22 mouse cellular contexts compared by ENCODE assay signal in the genomic region with DNA sequence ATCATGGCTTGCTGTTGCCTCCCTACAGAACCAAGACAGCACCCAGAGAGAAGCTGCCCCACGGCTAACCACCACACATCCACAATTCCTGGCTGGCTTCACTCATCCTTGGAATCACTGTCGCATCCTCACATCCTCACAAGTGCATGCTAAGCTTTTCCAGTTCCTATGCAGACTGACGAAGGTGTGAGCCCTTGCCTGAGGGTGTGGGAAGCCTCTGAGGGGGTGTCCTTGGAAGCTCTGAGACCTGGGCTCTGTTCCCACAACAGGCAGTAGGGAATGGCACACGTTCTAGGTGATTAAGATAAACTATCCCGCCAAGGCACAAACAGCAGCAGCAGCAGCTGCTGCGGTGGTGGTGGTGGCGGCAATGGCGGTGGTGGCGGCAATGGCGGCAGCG.
DNase-seq lines count a peak whose midpoint lies in the region; ATAC-seq and TF ChIP-seq lines count a peak whose summit lies in the region.
"Had no signal": no experiment of that assay in that cellular context is flagged by ENCODE, and none has a peak within 500 bp of the region (broad histone marks: within the 10 kb centered on the region; RNA-seq: fewer than 3 reads in every experiment).

No protein-coding gene starts in this region.

- ATAC-seq in frontal cortex, adult (ENCODE audit: low TSS enrichment): peak; percentile 56
- no peak for ATAC-seq in hindbrain, embryonic 14.5 days (ENCODE audit: low FRiP score)
- ATAC-seq: CD4-positive, CD25-positive, alpha-beta regulatory T cell, adult 4 months; forebrain, embryonic 16.5 days; intestine, embryonic 15.5 days; Patski had no signal

- no peak for DNase-seq in frontal cortex, postnatal 25 days (ENCODE audit: low spot score in 2 of 2)
- no peak for DNase-seq in hindbrain, embryonic 10.5 days (ENCODE audit: low spot score)
- no peak for DNase-seq in hindbrain, embryonic 14.5 days (ENCODE audit: low spot score)
- peak; percentile 74 for DNase-seq in brain, adult 2 months (ENCODE audit: low read depth, low spot score)
- DNase-seq in urinary bladder, postnatal 36 days (ENCODE audit: low spot score in 2 of 2): no peak
- DNase-seq: adrenal gland, adult 8-10 months; B cell, adult 2 months; cerebellum, adult 18-20 months; cerebellum, adult 9-11 months; cerebellum, postnatal 36 days; gastrocnemius, postnatal 25 days; heart, postnatal 10 days; heart, postnatal 4 days had no signal

- 87% methylated on average over 11 of the region's 11 CpGs for WGBS in hindbrain, embryonic 10.5 days
- 93% methylated on average over 11 of the region's 11 CpGs for WGBS in hindbrain, embryonic 14.5 days

- H3K4me1 ChIP-seq in hindbrain, embryonic 10.5 days (replicated peaks): peaks cover 17% of the 10 kb centered on the region
- H3K4me1 ChIP-seq in hindbrain, embryonic 14.5 days (replicated peaks; ENCODE audit: control insufficient read depth, insufficient read depth, low read length): 0 out of 2 replicates have a peak, but pooled peaks cover 8% of the 10 kb centered on the region
- H3K4me1 ChIP-seq in E14TG2a.4 (replicated peaks; ENCODE audit: low read depth, low read length): no peaks in the 10 kb centered on the region; the same call in 1 of the 2 replicates

- H3K9me3 ChIP-seq in hindbrain, embryonic 10.5 days: no peaks in the 10 kb centered on the region
- H3K9me3 ChIP-seq in hindbrain, embryonic 14.5 days (ENCODE audit: control insufficient read depth, low read length): no peaks in the 10 kb centered on the region
- no peaks in the 10 kb centered on the region for H3K9me3 ChIP-seq in E14TG2a.4 (ENCODE audit: low read length)
- H3K9me3 ChIP-seq: embryonic facial prominence, embryonic 13.5 days; forebrain, embryonic 12.5 days; hindbrain, embryonic 13.5 days; intestine, embryonic 15.5 days had no signal

- TF ChIP-seq CTCF in E14TG2a.4 (conservative IDR thresholded peaks at IDR 0.05; ENCODE audit: low read length): no peak

- no peak overlapping the region for H3K4me2 ChIP-seq in hindbrain, embryonic 14.5 days (replicated peaks)
- H3K4me2 ChIP-seq: embryonic facial prominence, embryonic 13.5 days; forebrain, embryonic 12.5 days; hindbrain, embryonic 13.5 days; intestine, embryonic 15.5 days had no signal

- H3K27ac ChIP-seq in hindbrain, embryonic 10.5 days: peak overlapping the region; percentile 40
- H3K27ac ChIP-seq in hindbrain, embryonic 14.5 days: no peak overlapping the region
- H3K27ac ChIP-seq: embryonic facial prominence, embryonic 13.5 days; forebrain, embryonic 12.5 days; hindbrain, embryonic 13.5 days; intestine, embryonic 15.5 days had no signal

- H3K4me3 ChIP-seq in hindbrain, embryonic 10.5 days: no peak overlapping the region
- no peak overlapping the region for H3K4me3 ChIP-seq in hindbrain, embryonic 14.5 days (replicated peaks; ENCODE audit: low read length)
- peak overlapping the region; percentile 35; the same call in 1 of the 2 replicates for H3K4me3 ChIP-seq in E14TG2a.4 (replicated peaks; ENCODE audit: low read length)
- H3K4me3 ChIP-seq: embryonic facial prominence, embryonic 13.5 days; forebrain, embryonic 12.5 days; hindbrain, embryonic 13.5 days; intestine, embryonic 15.5 days had no signal

- H3K36me3 ChIP-seq in hindbrain, embryonic 10.5 days: 0 out of 2 replicates have a peak, but pooled peaks cover 5% of the 10 kb centered on the region
- H3K36me3 ChIP-seq in hindbrain, embryonic 14.5 days (replicated peaks; ENCODE audit: control insufficient read depth, insufficient read depth): no peaks in the 10 kb centered on the region
- no peaks in the 10 kb centered on the region for H3K36me3 ChIP-seq in E14TG2a.4 (ENCODE audit: insufficient read depth, low read length)
- H3K36me3 ChIP-seq: embryonic facial prominence, embryonic 13.5 days; forebrain, embryonic 12.5 days; hindbrain, embryonic 13.5 days; intestine, embryonic 15.5 days had no signal

- no peaks in the 10 kb centered on the region for H3K27me3 ChIP-seq in hindbrain, embryonic 10.5 days (ENCODE audit: insufficient read depth, poor library complexity, severe bottlenecking)
- no peaks in the 10 kb centered on the region for H3K27me3 ChIP-seq in hindbrain, embryonic 14.5 days (ENCODE audit: control insufficient read depth, insufficient read depth, low read length)
- H3K27me3 ChIP-seq in E14TG2a.4 (ENCODE audit: insufficient read depth, low read length): peaks cover 6% of the 10 kb centered on the region; the same call in 1 of the 2 replicates
- H3K27me3 ChIP-seq: embryonic facial prominence, embryonic 13.5 days; forebrain, embryonic 12.5 days; hindbrain, embryonic 13.5 days; intestine, embryonic 15.5 days; Patski had no signal

- no peak overlapping the region for H3K9ac ChIP-seq in hindbrain, embryonic 14.5 days
- H3K9ac ChIP-seq: embryonic facial prominence, embryonic 13.5 days; forebrain, embryonic 12.5 days; hindbrain, embryonic 13.5 days; intestine, embryonic 15.5 days had no signal
